Mouse (Mus musculus) megakaryocyte, embryonic 14.5 days (primary cell): ENCODE results near the gene Plcz1.

Experiments used
- FLI1 ChIP-seq: IDR thresholded peaks from 2 replicates; pipeline ENCODE4 v1.6.1; 2012; ENCODE audit warnings: low read length, inconsistent platforms, mixed read lengths
- GATA1 ChIP-seq: IDR thresholded peaks from 3 replicates; pipeline ENCODE4 v1.6.1; 2012; ENCODE audit warnings: mixed read lengths, low read length, inconsistent platforms, borderline replicate concordance

- TF ChIP-seq GATA1 (no peak), FLI1 (no peak)
These were observed 27.9 kb upstream of the Plcz1 start for GRCm38 (mm10) chr6:140069177-140069576.
